Mouse (Mus musculus) midbrain, embryonic 11.5 days (tissue): Measurements from ENCODE around the gene Lrig1. TPM values are rescaled to one million over a fixed set of nuclear protein-coding genes. Genes with fewer than 3 reads are reported as not detected.

Source experiments
- ATAC-seq: fragments of 200-750 bp; cut with Nextera tagmentation; 2 replicates; pipeline ENCODE4 v1.8.0; 2017; ENCODE audit warnings: moderate TSS enrichment, moderate library complexity; ENCODE audit not compliant: low FRiP score
- DNase-seq: peaks from one replicate; pipeline ENCODE4 v3.0.0; 2015; ENCODE audit warnings: low spot score; ENCODE audit errors: missing footprints
- H3K27ac ChIP-seq: fragments of 300-500 bp; sonication (generic); 2 replicates; pipeline ENCODE4 v1.5.1; 2014; ENCODE audit warnings: low read depth, low read length
- H3K27me3 ChIP-seq: fragments of 300-500 bp; sonication (generic); 2 replicates; pipeline ENCODE4 v1.6.1; 2014; ENCODE audit warnings: mild to moderate bottlenecking, low read length, moderate library complexity, mixed read lengths; ENCODE audit not compliant: control insufficient read depth, insufficient read depth
- H3K36me3 ChIP-seq: fragments of 300-500 bp; sonication (generic); 2 replicates; pipeline ENCODE4 v1.6.1; 2014; ENCODE audit warnings: mild to moderate bottlenecking, low read length, moderate library complexity, mixed read lengths; ENCODE audit not compliant: control insufficient read depth, insufficient read depth
- H3K4me1 ChIP-seq: fragments of 300-500 bp; sonication (generic); 2 replicates; pipeline ENCODE4 v1.6.1; 2014; ENCODE audit warnings: low read length; ENCODE audit not compliant: control insufficient read depth, insufficient read depth
- H3K4me2 ChIP-seq: fragments of 300-500 bp; sonication (generic); 2 replicates; pipeline ENCODE4 v1.6.1; 2014; ENCODE audit warnings: mild to moderate bottlenecking, moderate library complexity
- H3K4me3 ChIP-seq: fragments of 300-500 bp; sonication (generic); 2 replicates; pipeline ENCODE4 v1.5.1; 2014; ENCODE audit warnings: low read depth, low read length
- H3K9ac ChIP-seq: fragments of 300-500 bp; sonication (generic); 2 replicates; pipeline ENCODE4 v1.6.1; 2014; ENCODE audit warnings: low read length
- H3K9me3 ChIP-seq: fragments of 300-500 bp; sonication (generic); 2 replicates; pipeline ENCODE4 v1.6.1; 2016; ENCODE audit warnings: low read length; ENCODE audit not compliant: control insufficient read depth
- WGBS: fragments of 180-500 bp; shearing (Covaris S2); extraction: QIAGEN DNeasy Blood & Tissue Kit; methylation state at CpG from one replicate; pipeline ENCODE4 v1.1.7; 2014; 5-methylcytosine and 5-hydroxymethylcytosine counted together
- polyA plus RNA-seq: library from polyadenylated mRNA; unstranded; fragments of >200 nt; fragmentation: Nextera tagmentation; extraction: Ambion mirVana; gene quantifications from 2 replicates; pipeline ENCODE4 v1.2.1, GENCODE M21; 2014

The Lrig1 gene
- polyA plus RNA-seq, 1 experiment from 2014 or later, result 17.4 TPM

GRCm38 (mm10) chr6:94682270-94682618 lies 17.7 kb downstream of the Lrig1 start:
- Histone ChIP-seq H3K9ac (no peak overlapping the region), H3K36me3 (no peaks in the 10 kb centered on the region), H3K4me1 (peaks cover 23% of the 10 kb centered on the region), H3K27me3 (no peaks in the 10 kb centered on the region), H3K27ac (no peak overlapping the region), H3K4me3 (no peak overlapping the region), H3K4me2 (no peak overlapping the region), H3K9me3 (no peaks in the 10 kb centered on the region)
- WGBS, result 66% methylated on average over 6 of the region's 6 CpGs
- no peak for ATAC-seq
- no peak for DNase-seq

- Histone ChIP-seq H3K27ac (no peak overlapping the region), H3K27me3 (no peaks in the 10 kb centered on the region), H3K9ac (no peak overlapping the region), H3K4me1 (peaks cover 26% of the 10 kb centered on the region), H3K4me3 (no peak overlapping the region), H3K36me3 (no peaks in the 10 kb centered on the region), H3K4me2 (no peak overlapping the region), H3K9me3 (no peaks in the 10 kb centered on the region)
- DNase-seq (no peak), ATAC-seq (no peak)
- WGBS, result 68% methylated on average over 15 of the region's 15 CpGs
Observed at GRCm38 (mm10) chr6:94681446-94682269, 18.3 kb downstream of the Lrig1 start.

DNA sequence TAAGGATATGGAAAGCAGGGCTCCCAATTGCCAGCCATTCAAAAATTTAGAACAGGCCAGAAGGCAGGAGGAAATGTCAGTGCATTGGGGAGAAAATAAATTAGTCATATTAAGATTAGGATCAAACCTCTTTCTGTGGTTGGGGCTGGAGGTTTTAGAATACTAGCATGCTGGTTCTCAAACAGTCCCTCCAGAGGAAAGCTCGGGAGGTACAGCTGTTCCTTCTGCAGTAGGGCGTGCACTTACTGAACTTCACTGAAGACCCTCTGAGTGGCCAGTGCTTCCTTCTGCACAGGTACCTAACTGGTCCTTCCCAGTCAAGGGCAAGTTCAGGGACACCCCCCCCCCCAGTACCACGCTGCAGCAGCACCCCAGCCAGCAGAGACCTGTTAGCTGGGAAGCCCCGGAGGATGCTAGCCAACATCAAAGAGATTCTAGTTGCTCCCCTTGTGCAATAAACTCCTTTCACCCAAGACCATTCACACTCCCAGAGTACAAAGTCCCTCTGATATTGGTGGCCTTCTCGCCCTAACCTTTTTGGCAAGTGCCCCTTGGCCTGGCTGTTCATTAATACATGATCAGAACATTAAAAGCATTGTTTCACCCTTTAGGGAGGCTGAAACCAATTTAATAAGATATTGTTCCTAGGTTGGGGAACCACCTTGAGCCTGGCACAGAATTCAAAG lies 19.1 kb downstream of the Lrig1 start:
- DNase-seq (no peak), ATAC-seq (no peak)
- peaks cover 30% of the 10 kb centered on the region for H3K4me1 ChIP-seq
- H3K4me3 ChIP-seq, result no peak overlapping the region
- no peak overlapping the region for H3K9ac ChIP-seq
- H3K27ac ChIP-seq, result no peak overlapping the region
- H3K9me3 ChIP-seq, result no peaks in the 10 kb centered on the region
- H3K4me2 ChIP-seq, result no peak overlapping the region
- H3K27me3 ChIP-seq, result no peaks in the 10 kb centered on the region
- 67% methylated on average over 5 of the region's 5 CpGs for WGBS
- H3K36me3 ChIP-seq, result no peaks in the 10 kb centered on the region

- Histone ChIP-seq H3K9me3 (no peaks in the 10 kb centered on the region), H3K4me2 (no peak overlapping the region), H3K27me3 (no peaks in the 10 kb centered on the region), H3K27ac (no peak overlapping the region), H3K9ac (no peak overlapping the region), H3K4me3 (no peak overlapping the region), H3K36me3 (no peaks in the 10 kb centered on the region), H3K4me1 (peaks cover 30% of the 10 kb centered on the region)
- WGBS, result 96% methylated on average over 1 of the region's 1 CpGs
- DNase-seq (no peak), ATAC-seq (no peak)
Observed at GRCm38 (mm10) chr6:94679249-94679648, 20.7 kb downstream of the Lrig1 start.

GRCm38 (mm10) chr6:94678377-94679164 lies 21.4 kb downstream of the Lrig1 start:
- DNase-seq (no peak), ATAC-seq (no peak)
- no peak overlapping the region for H3K27ac ChIP-seq
- H3K4me2 ChIP-seq, result no peak overlapping the region
- 47% methylated on average over 6 of the region's 6 CpGs for WGBS
- H3K9me3 ChIP-seq, result no peaks in the 10 kb centered on the region
- H3K27me3 ChIP-seq, result no peaks in the 10 kb centered on the region
- H3K9ac ChIP-seq, result no peak overlapping the region
- H3K4me3 ChIP-seq, result no peak overlapping the region
- H3K4me1 ChIP-seq, result peaks cover 33% of the 10 kb centered on the region
- no peaks in the 10 kb centered on the region for H3K36me3 ChIP-seq

GRCm38 (mm10) chr6:94677448-94677847 lies 22.5 kb downstream of the Lrig1 start:
- no peak for ATAC-seq
- Histone ChIP-seq H3K27me3 (no peaks in the 10 kb centered on the region), H3K27ac (no peak overlapping the region), H3K4me1 (peaks cover 33% of the 10 kb centered on the region), H3K4me2 (no peak overlapping the region), H3K9me3 (no peaks in the 10 kb centered on the region), H3K9ac (no peak overlapping the region), H3K36me3 (no peaks in the 10 kb centered on the region), H3K4me3 (no peak overlapping the region)
- DNase-seq, result no peak
- 63% methylated on average over 3 of the region's 3 CpGs for WGBS

DNA sequence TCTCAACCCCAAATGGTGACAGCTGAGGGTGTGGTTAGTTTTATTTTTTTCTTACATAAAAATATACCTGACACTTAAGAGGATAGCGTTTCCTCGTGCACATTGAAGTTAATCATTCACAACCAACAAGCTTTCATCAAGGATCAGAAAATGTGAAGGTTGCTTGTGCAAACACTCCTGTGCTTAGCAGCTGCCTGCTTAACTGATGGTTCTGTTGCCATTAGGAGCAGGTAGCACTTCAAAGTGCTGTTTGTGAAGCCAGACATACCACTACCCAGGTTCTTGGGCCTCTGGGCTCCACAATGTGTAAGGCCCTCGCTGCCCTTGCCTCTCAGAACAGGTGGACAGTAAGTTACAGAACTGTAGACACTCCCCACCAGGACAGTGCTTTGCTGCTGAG lies 23.1 kb downstream of the Lrig1 start:
- 84% methylated on average over 3 of the region's 3 CpGs for WGBS
- Histone ChIP-seq H3K4me1 (peaks cover 28% of the 10 kb centered on the region), H3K4me2 (no peak overlapping the region), H3K9me3 (no peaks in the 10 kb centered on the region), H3K27me3 (no peaks in the 10 kb centered on the region), H3K4me3 (no peak overlapping the region), H3K36me3 (no peaks in the 10 kb centered on the region), H3K9ac (no peak overlapping the region), H3K27ac (no peak overlapping the region)
- DNase-seq (no peak), ATAC-seq (no peak)

GRCm38 (mm10) chr6:94676300-94676699 lies 23.7 kb downstream of the Lrig1 start:
- Histone ChIP-seq H3K36me3 (no peaks in the 10 kb centered on the region), H3K9ac (no peak overlapping the region), H3K27ac (no peak overlapping the region), H3K27me3 (no peaks in the 10 kb centered on the region), H3K9me3 (no peaks in the 10 kb centered on the region), H3K4me3 (no peak overlapping the region), H3K4me1 (peaks cover 27% of the 10 kb centered on the region), H3K4me2 (no peak overlapping the region)
- ATAC-seq (no peak), DNase-seq (no peak)
- 55% methylated on average over 7 of the region's 7 CpGs for WGBS

DNA sequence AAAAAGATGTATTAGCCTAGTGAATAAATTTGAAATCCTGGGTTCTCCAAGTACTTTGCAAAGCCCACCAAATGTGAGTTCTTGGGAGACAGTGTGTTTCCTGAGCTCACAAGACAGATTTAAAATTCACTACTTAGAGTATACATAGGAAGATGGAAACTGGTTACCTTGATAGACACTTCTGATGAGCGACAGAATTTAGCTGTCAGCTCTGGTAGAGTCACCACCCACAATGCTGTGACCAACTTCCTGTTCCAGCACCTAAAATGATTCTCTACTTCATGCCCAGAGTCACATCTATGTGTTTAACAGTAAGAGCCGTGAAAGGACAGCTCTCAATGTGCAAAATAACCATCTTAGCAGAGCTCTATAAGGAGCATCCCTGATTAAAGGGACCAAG lies 27.5 kb downstream of the Lrig1 start:
- ATAC-seq (no peak), DNase-seq (no peak)
- Histone ChIP-seq H3K27ac (no peak overlapping the region), H3K9ac (no peak overlapping the region), H3K36me3 (no peaks in the 10 kb centered on the region), H3K4me2 (no peak overlapping the region), H3K9me3 (no peaks in the 10 kb centered on the region), H3K4me3 (no peak overlapping the region), H3K27me3 (no peaks in the 10 kb centered on the region), H3K4me1 (peaks cover 20% of the 10 kb centered on the region)
- 89% methylated on average over 2 of the region's 2 CpGs for WGBS
